Mouse (Mus musculus): Measurements from ENCODE around the gene Rnf144a.

GRCm38 (mm10) chr12:26399391-26399790 lies 15.7 kb downstream of the Rnf144a start:
- TF ChIP-seq CTCF (IDR thresholded peaks at IDR 0.05; ENCODE audit: low read depth): no peak
- TF ChIP-seq EP300 (IDR thresholded peaks at IDR 0.05; ENCODE audit: low read depth): no peak
